Mouse (Mus musculus): ENCODE measurements around the gene Zfp64. TPM values are rescaled to one million over a fixed set of nuclear protein-coding genes. Genes with fewer than 3 reads are reported as not detected.

Gene Zfp64
- polyA plus RNA-seq, 3 experiments from 2014 or later: 21.5 to 28.4 (median 24.7) TPM

Other genes starting within 250 kb of the Zfp64 start
- gene Atp9a, start 213.2 kb downstream of the Zfp64 start, polyA plus RNA-seq (2017; shearing (Covaris generic)): 10 to 100 TPM in 2 of 3 experiments, 1 to 10 TPM in 1; 6.8 to 11.0 (median 10.6) TPM
- under 1 TPM in 1 of 3 experiments, not detected in 2; 0.13 TPM for gene Sall4, start 187.6 kb downstream of the Zfp64 start, polyA plus RNA-seq (2017; shearing (Covaris generic))